Mouse (Mus musculus) hindbrain, embryonic 15.5 days (tissue): ENCODE measurements around the gene Kcnh3. TPM values are rescaled to one million over a fixed set of nuclear protein-coding genes. Genes with fewer than 3 reads are reported as not detected.

Experiments used
- polyA plus RNA-seq: library from polyadenylated mRNA; unstranded; fragments of >200 nt; fragmentation: Nextera tagmentation; extraction: Ambion mirVana; gene quantifications from 2 replicates; pipeline ENCODE4 v1.2.1, GENCODE M21; 2015

The Kcnh3 gene
- polyA plus RNA-seq, 1 experiment from 2014 or later, result 1.5 TPM

Other genes starting within 250 kb of the Kcnh3 start
- gene Tuba1c, start 195.0 kb upstream of the Kcnh3 start, polyA plus RNA-seq, result 22.5 and 25.3 TPM in 2 replicates
- gene Prph, start 169.7 kb upstream of the Kcnh3 start, polyA plus RNA-seq, result 57.5 and 89.3 TPM in 2 replicates
- 8.5 and 10.1 TPM in 2 replicates for gene Troap, start 150.3 kb upstream of the Kcnh3 start, polyA plus RNA-seq
- gene C1ql4, start 137.0 kb upstream of the Kcnh3 start, polyA plus RNA-seq, result 6.4 and 7.8 TPM in 2 replicates
- 1.1 and 1.3 TPM in 2 replicates for gene Dnajc22, start 131.7 kb upstream of the Kcnh3 start, polyA plus RNA-seq
- 32.3 and 34.9 TPM in 2 replicates for gene Spats2, start 98.9 kb upstream of the Kcnh3 start, polyA plus RNA-seq
- gene Mcrs1, start 27.1 kb downstream of the Kcnh3 start, polyA plus RNA-seq, result 203 and 209 TPM in 2 replicates
- 108 and 114 TPM in 2 replicates for gene Prpf40b, start 70.2 kb downstream of the Kcnh3 start, polyA plus RNA-seq
- gene Fam186b, start 71.0 kb downstream of the Kcnh3 start, polyA plus RNA-seq, result 0.55 and 0.86 TPM in 2 replicates
- 8.9 and 9.1 TPM in 2 replicates for gene Fmnl3, start 145.6 kb downstream of the Kcnh3 start, polyA plus RNA-seq
- gene Tmbim6, start 168.0 kb downstream of the Kcnh3 start, polyA plus RNA-seq, result 299 and 320 TPM in 2 replicates
- gene Nckap5l, start 232.9 kb downstream of the Kcnh3 start, polyA plus RNA-seq, result 14.7 and 17.1 TPM in 2 replicates
- gene Bcdin3d, start 249.9 kb downstream of the Kcnh3 start, polyA plus RNA-seq, result 16.4 and 17.7 TPM in 2 replicates